In the genomic region with DNA sequence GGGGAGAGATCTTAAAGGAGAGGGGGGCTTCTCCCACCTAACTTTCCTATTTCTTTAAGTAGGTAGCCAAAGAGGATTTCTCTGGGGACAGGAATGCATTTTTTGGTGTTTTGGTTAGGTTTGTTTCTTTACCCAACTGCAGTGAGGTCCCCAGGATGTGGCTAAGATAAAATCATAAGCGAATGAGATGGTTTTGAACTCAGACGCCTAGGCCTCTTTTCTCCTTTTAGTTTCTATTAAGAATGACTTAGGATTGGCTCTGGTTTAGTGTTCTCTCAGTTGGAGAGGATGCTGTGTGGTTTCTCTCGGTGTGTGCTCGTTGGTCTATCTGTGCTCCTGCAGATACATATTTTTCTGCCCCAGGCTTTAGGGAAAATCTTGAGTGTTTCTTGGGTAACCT, we compare ENCODE assay signal across 8 mouse cellular contexts. TPM values are rescaled to one million over a fixed set of nuclear protein-coding genes. Genes with fewer than 3 reads are reported as not detected.
DNase-seq lines count a peak whose midpoint lies in the region; ATAC-seq and TF ChIP-seq lines count a peak whose summit lies in the region.

No protein-coding gene starts in this region.

- TF ChIP-seq CTCF in lung, postnatal 0 days (IDR thresholded peaks at IDR 0.05) = no peak

- WGBS in lung, postnatal 0 days = 6% methylated on average over 4 of the region's 4 CpGs
- 8% methylated on average over 4 of the region's 4 CpGs for WGBS in embryonic facial prominence, embryonic 14.5 days
- WGBS in limb, embryonic 12.5 days = 28% methylated on average over 4 of the region's 4 CpGs

- H3K27me3 ChIP-seq in lung, postnatal 0 days (replicated peaks; ENCODE audit: insufficient read depth, low read length) = no peaks in the 10 kb centered on the region
- H3K27me3 ChIP-seq in embryonic facial prominence, embryonic 14.5 days (replicated peaks; ENCODE audit: control insufficient read depth, insufficient read depth, low read length) = no peaks in the 10 kb centered on the region
- no peaks in the 10 kb centered on the region for H3K27me3 ChIP-seq in limb, embryonic 12.5 days

- H3K4me1 ChIP-seq in lung, postnatal 0 days (ENCODE audit: insufficient read depth, low read depth, low read length) = peaks cover 22% of the 10 kb centered on the region
- peaks cover 22% of the 10 kb centered on the region for H3K4me1 ChIP-seq in embryonic facial prominence, embryonic 14.5 days (ENCODE audit: control insufficient read depth, insufficient read depth, low read length)
- peaks cover 30% of the 10 kb centered on the region for H3K4me1 ChIP-seq in limb, embryonic 12.5 days (replicated peaks)

- H3K27ac ChIP-seq in lung, postnatal 0 days (ENCODE audit: low read length) = peak overlapping the region; percentile 98; the same call in 1 of the 2 replicates
- peak overlapping the region; percentile 91 for H3K27ac ChIP-seq in embryonic facial prominence, embryonic 14.5 days (replicated peaks; ENCODE audit: low read depth, low read length)
- H3K27ac ChIP-seq in limb, embryonic 12.5 days = no peak overlapping the region

- peak overlapping the region; percentile 90 for H3K4me2 ChIP-seq in lung, postnatal 0 days (replicated peaks; ENCODE audit: low read depth, low read length)
- peak overlapping the region; percentile 81 for H3K4me2 ChIP-seq in embryonic facial prominence, embryonic 14.5 days (ENCODE audit: low read depth, low read length)
- peak overlapping the region; percentile 87 for H3K4me2 ChIP-seq in limb, embryonic 12.5 days

- peak overlapping the region; percentile 91 for H3K4me3 ChIP-seq in lung, postnatal 0 days (ENCODE audit: low read depth, low read length)
- H3K4me3 ChIP-seq in embryonic facial prominence, embryonic 14.5 days (ENCODE audit: low read depth, low read length) = peak overlapping the region; percentile 87
- H3K4me3 ChIP-seq in limb, embryonic 12.5 days (replicated peaks) = peak overlapping the region; percentile 87

- DNase-seq in lung, postnatal 0 days (ENCODE audit: low spot score) = no peak
- no peak for DNase-seq in lung, postnatal 10 days
- no peak for DNase-seq in embryonic facial prominence, embryonic 14.5 days (ENCODE audit: low spot score)
- DNase-seq in retina, embryonic 14.5 days (ENCODE audit: low spot score) = peak; percentile 8
- DNase-seq in gastrocnemius, postnatal 14 days = no peak
- DNase-seq in kidney, postnatal 25 days = no peak
- DNase-seq in frontal cortex, postnatal 25 days (ENCODE audit: low spot score in 2 of 2) = no peak

- intact Hi-C loops in gastrocnemius, postnatal 14 days (cut with DNase I; ENCODE audit: low total_unique reads) = no loop called here

- H3K9me3 ChIP-seq in lung, postnatal 0 days (ENCODE audit: low read length) = no peaks in the 10 kb centered on the region
- no peaks in the 10 kb centered on the region for H3K9me3 ChIP-seq in embryonic facial prominence, embryonic 14.5 days (ENCODE audit: control insufficient read depth, low read length)
- H3K9me3 ChIP-seq in limb, embryonic 12.5 days = no peaks in the 10 kb centered on the region

- no peaks in the 10 kb centered on the region for H3K36me3 ChIP-seq in lung, postnatal 0 days (ENCODE audit: insufficient read depth, low read length)
- H3K36me3 ChIP-seq in embryonic facial prominence, embryonic 14.5 days (ENCODE audit: control insufficient read depth, insufficient read depth, low read length) = peaks cover 14% of the 10 kb centered on the region; the same call in 1 of the 2 replicates
- H3K36me3 ChIP-seq in limb, embryonic 12.5 days = peaks cover 20% of the 10 kb centered on the region

- peak overlapping the region; percentile 79; the same call in 1 of the 2 replicates for H3K9ac ChIP-seq in lung, postnatal 0 days (replicated peaks; ENCODE audit: low read depth)
- H3K9ac ChIP-seq in embryonic facial prominence, embryonic 14.5 days (ENCODE audit: low read depth, low read length) = peak overlapping the region; percentile 88
- H3K9ac ChIP-seq in limb, embryonic 12.5 days (replicated peaks) = peak overlapping the region; percentile 87

- TF ChIP-seq EP300 in lung, postnatal 0 days (IDR thresholded peaks at IDR 0.05) = no peak

- ATAC-seq in lung, postnatal 0 days = no peak
- ATAC-seq in embryonic facial prominence, embryonic 14.5 days (ENCODE audit: low read depth) = no peak
- ATAC-seq in limb, embryonic 12.5 days (ENCODE audit: insufficient number of reproducible peaks, insufficient read depth, low FRiP score, low TSS enrichment, low read depth) = no peak

RNA-seq across cellular contexts. Expression of a gene that starts 1.3 kb away (rescaled TPM):
- polyA plus RNA-seq in lung, postnatal 0 days (2015; fragmentation: Nextera tagmentation; extraction: Ambion mirVana) = 5.5 and 6.3 TPM in 2 replicates
- polyA plus RNA-seq in embryonic facial prominence, embryonic 14.5 days (2014; fragmentation: Nextera tagmentation; extraction: Ambion mirVana) = 17.8 and 22.4 TPM in 2 replicates
- 15.6 and 18.8 TPM in 2 replicates for polyA plus RNA-seq in limb, embryonic 12.5 days (2016; fragmentation: Nextera tagmentation; extraction: Ambion mirVana)
- total RNA-seq in gastrocnemius, postnatal 14 days (2021) = 10 to 100 TPM; 27.8 to 30.8 TPM

RNA-seq across cellular contexts. Expression of a gene that starts 57.2 kb away (rescaled TPM):
- polyA plus RNA-seq in lung, postnatal 0 days (2015; fragmentation: Nextera tagmentation; extraction: Ambion mirVana) = 167 and 208 TPM in 2 replicates
- 44.1 and 46.7 TPM in 2 replicates for polyA plus RNA-seq in embryonic facial prominence, embryonic 14.5 days (2014; fragmentation: Nextera tagmentation; extraction: Ambion mirVana)
- polyA plus RNA-seq in limb, embryonic 12.5 days (2016; fragmentation: Nextera tagmentation; extraction: Ambion mirVana) = 17.9 and 18.6 TPM in 2 replicates
- 10 to 100 TPM; 20.4 to 23.1 TPM for total RNA-seq in gastrocnemius, postnatal 14 days (2021)
